In genomic region chr19:7234537-7235221, GRCm38 (mm10) we compare ENCODE assay signal across 8 mouse cellular contexts. TPM values are rescaled to one million over a fixed set of nuclear protein-coding genes. Genes with fewer than 3 reads are reported as not detected.
DNase-seq lines count a peak whose midpoint lies in the region; ATAC-seq and TF ChIP-seq lines count a peak whose summit lies in the region.

No protein-coding gene starts in this region.

- peaks cover 6% of the 10 kb centered on the region for H3K4me1 ChIP-seq in hindbrain, embryonic 16.5 days (ENCODE audit: control insufficient read depth, insufficient read depth, low read depth, low read length)

- POLR2A ChIA-PET in Patski (lab: Charles Lee) = interaction anchor here (0.6 to 1.4 kb wide), 5 partner anchors 11 to 182 kb away, joined by 3 read pairs; partner anchors contain the start of gene 2700081O15Rik

- CTCF ChIA-PET in Patski (lab: Charles Lee) = interaction anchor here (0.6 to 2.5 kb wide), 14 partner anchors 9 to 196 kb away, joined by 3 to 8 read pairs (median 3); partner anchors contain the start of gene Mark2

- WGBS in hindbrain, embryonic 16.5 days = 49% methylated on average over 8 of the region's 8 CpGs

- H3K36me3 ChIP-seq in hindbrain, embryonic 16.5 days (ENCODE audit: control insufficient read depth, insufficient read depth, low read length) = peaks cover 11% of the 10 kb centered on the region

- in situ Hi-C loops in Patski (cut with MboI; ENCODE audit: low pct_unique_long_range_greater_than_20kb) = loop anchor here (5.0 to 25.0 kb wide), 2 partner anchors 113 to 378 kb away; partner anchors contain the start of genes Hrasls5 and Lgals12

- ATAC-seq in Patski = peak; percentile 83
- peak; percentile 91 for ATAC-seq in hindbrain, embryonic 16.5 days
- peak; percentile 100 for ATAC-seq in megakaryocyte, adult 5-6 weeks (ENCODE audit: poor library complexity, severe bottlenecking)

- H3K9me3 ChIP-seq in hindbrain, embryonic 16.5 days (ENCODE audit: control insufficient read depth, low read length) = no peaks in the 10 kb centered on the region

- H3K9ac ChIP-seq in hindbrain, embryonic 16.5 days (ENCODE audit: low read depth, low read length) = no peak overlapping the region

- H3K27ac ChIP-seq in hindbrain, embryonic 16.5 days (ENCODE audit: low read depth, low read length) = no peak overlapping the region

- no peak overlapping the region for H3K4me3 ChIP-seq in hindbrain, embryonic 16.5 days (ENCODE audit: low read length)

- TF ChIP-seq CTCF in Patski (IDR thresholded peaks at IDR 0.05) = peak; percentile 95

- H3K27me3 ChIP-seq in Patski = no peaks in the 10 kb centered on the region
- H3K27me3 ChIP-seq in hindbrain, embryonic 16.5 days (replicated peaks; ENCODE audit: control insufficient read depth, insufficient read depth, low read length) = no peaks in the 10 kb centered on the region

- no peak overlapping the region for H3K4me2 ChIP-seq in hindbrain, embryonic 16.5 days (ENCODE audit: low read length)

- DNase-seq in Patski (ENCODE audit: low read depth, low spot score) = no peak
- peak; percentile 90 to 91 for DNase-seq in cerebellum, postnatal 14 days
- DNase-seq in frontal cortex, postnatal 14 days (ENCODE audit: low spot score in 2 of 2) = peak; percentile 77 to 80
- DNase-seq in left cerebral cortex, adult 18-20 months (ENCODE audit: low spot score in 2 of 2) = peak; percentile 77 to 85
- peak; percentile 81 to 89 for DNase-seq in right cerebral cortex, adult 2 months (ENCODE audit: low spot score in 2 of 2)
- peak; percentile 49 for DNase-seq in urinary bladder, adult 2 months (ENCODE audit: low spot score)

RNA-seq across cellular contexts. Expression of gene Naa40, which starts 6.3 kb away (rescaled TPM):
- polyA plus RNA-seq in Patski (2021) = 60.8 TPM
- 60.6 and 66.9 TPM in 2 replicates for polyA plus RNA-seq in hindbrain, embryonic 16.5 days (2015; fragmentation: Nextera tagmentation; extraction: Ambion mirVana)
- total RNA-seq in left cerebral cortex, adult 18-20 months (2021) = 10 to 100 TPM; 27.7 to 29.8 TPM
- 31.2 and 31.9 TPM in 2 replicates for total RNA-seq in megakaryocyte, adult 5-6 weeks (2015)
- total RNA-seq in megakaryocyte, adult 5-6 weeks (2017) = 31.9 and 33.2 TPM in 2 replicates
- polyA plus RNA-seq in urinary bladder, adult 2 months (2012; rRNA removed) = 25.7 and 27.6 TPM in 2 replicates

RNA-seq across cellular contexts. Expression of gene Cox8a, which starts 17.3 kb away (rescaled TPM):
- polyA plus RNA-seq in Patski (2021) = 1,740 TPM
- polyA plus RNA-seq in hindbrain, embryonic 16.5 days (2015; fragmentation: Nextera tagmentation; extraction: Ambion mirVana) = 1,071 and 1,270 TPM in 2 replicates
- 1,000 to 10,000 TPM in 1 of 2 experiments, 100 to 1,000 TPM in 1; 906 to 1,040 TPM for total RNA-seq in left cerebral cortex, adult 18-20 months (2021)
- total RNA-seq in megakaryocyte, adult 5-6 weeks (2015) = 493 and 496 TPM in 2 replicates
- total RNA-seq in megakaryocyte, adult 5-6 weeks (2017) = 661 and 699 TPM in 2 replicates
- 508 and 528 TPM in 2 replicates for polyA plus RNA-seq in urinary bladder, adult 2 months (2012; rRNA removed)

RNA-seq across cellular contexts. Expression of gene Otub1, which starts 28.6 kb away (rescaled TPM):
- 166 TPM for polyA plus RNA-seq in Patski (2021)
- polyA plus RNA-seq in hindbrain, embryonic 16.5 days (2015; fragmentation: Nextera tagmentation; extraction: Ambion mirVana) = 246 and 249 TPM in 2 replicates
- 100 to 1,000 TPM; 274 to 284 TPM for total RNA-seq in left cerebral cortex, adult 18-20 months (2021)
- total RNA-seq in megakaryocyte, adult 5-6 weeks (2015) = 33.6 and 40.7 TPM in 2 replicates
- total RNA-seq in megakaryocyte, adult 5-6 weeks (2017) = 76.2 and 81.8 TPM in 2 replicates
- 91.0 and 97.6 TPM in 2 replicates for polyA plus RNA-seq in urinary bladder, adult 2 months (2012; rRNA removed)

RNA-seq across cellular contexts. Expression of gene Rcor2, which starts 32.4 kb away (rescaled TPM):
- polyA plus RNA-seq in Patski (2021) = 7.6 TPM
- 10.5 and 18.5 TPM in 2 replicates for polyA plus RNA-seq in hindbrain, embryonic 16.5 days (2015; fragmentation: Nextera tagmentation; extraction: Ambion mirVana)
- 10 to 100 TPM; 17.6 to 17.7 TPM for total RNA-seq in left cerebral cortex, adult 18-20 months (2021)
- 0.45 TPM in 1 of 2 replicates, not detected in the other for total RNA-seq in megakaryocyte, adult 5-6 weeks (2015)
- 0.08 and 1.9 TPM in 2 replicates for total RNA-seq in megakaryocyte, adult 5-6 weeks (2017)
- polyA plus RNA-seq in urinary bladder, adult 2 months (2012; rRNA removed) = 10.2 and 10.4 TPM in 2 replicates
